Mouse (Mus musculus) hindbrain, embryonic 14.5 days (tissue): ENCODE measurements at regions not wholly inside any gene's neighbourhood (a gene's known extent, or its start where the extent isn't known, plus 50 kb on each side); places are given as distances from the start of the nearest gene placed in this dataset.

ENCODE experiments used
- ATAC-seq: fragments of 200-750 bp; cut with Nextera tagmentation; 2 replicates; pipeline ENCODE4 v1.8.0; 2017; ENCODE audit warnings: moderate number of reproducible peaks, mild to moderate bottlenecking, moderate TSS enrichment, moderate library complexity; ENCODE audit not compliant: low FRiP score
- DNase-seq: peaks from one replicate; pipeline ENCODE4 v3.0.0-alpha.2; 2015; ENCODE audit warnings: low spot score
- H3K27ac ChIP-seq: fragments of 300-500 bp; sonication (generic); 2 replicates; pipeline ENCODE4 v1.5.1; 2014; ENCODE audit warnings: mild to moderate bottlenecking, moderate library complexity
- H3K27me3 ChIP-seq: fragments of 300-500 bp; sonication (generic); 2 replicates; pipeline ENCODE4 v1.6.1; 2014; ENCODE audit warnings: mild to moderate bottlenecking, low read length, mixed read lengths; ENCODE audit not compliant: control insufficient read depth, insufficient read depth
- H3K36me3 ChIP-seq: fragments of 300-500 bp; sonication (generic); replicated peaks from 2 replicates; pipeline ENCODE4 v1.6.1; 2014; ENCODE audit not compliant: control insufficient read depth, insufficient read depth
- H3K4me1 ChIP-seq: fragments of 300-500 bp; sonication (generic); replicated peaks from 2 replicates; pipeline ENCODE4 v1.6.1; 2014; ENCODE audit warnings: antibody characterized with exemption, low read length, mixed read lengths; ENCODE audit not compliant: control insufficient read depth, insufficient read depth
- H3K4me2 ChIP-seq: fragments of 300-500 bp; sonication (generic); replicated peaks from 2 replicates; pipeline ENCODE4 v1.6.1; 2014; ENCODE audit warnings: mild to moderate bottlenecking, moderate library complexity
- H3K4me3 ChIP-seq: fragments of 300-500 bp; sonication (generic); replicated peaks from 2 replicates; pipeline ENCODE4 v1.5.1; 2014; ENCODE audit warnings: mild to moderate bottlenecking, low read length
- H3K9ac ChIP-seq: fragments of 300-500 bp; sonication (generic); 2 replicates; pipeline ENCODE4 v1.6.1; 2014
- H3K9me3 ChIP-seq: fragments of 300-500 bp; sonication (generic); 2 replicates; pipeline ENCODE4 v1.6.1; 2016; ENCODE audit warnings: low read length; ENCODE audit not compliant: control insufficient read depth
- WGBS: fragments of 180-500 bp; shearing (Covaris S2); extraction: QIAGEN DNeasy Blood & Tissue Kit; methylation state at CpG from one replicate; pipeline ENCODE4 v1.1.7; 2014; 5-methylcytosine and 5-hydroxymethylcytosine counted together

DNA sequence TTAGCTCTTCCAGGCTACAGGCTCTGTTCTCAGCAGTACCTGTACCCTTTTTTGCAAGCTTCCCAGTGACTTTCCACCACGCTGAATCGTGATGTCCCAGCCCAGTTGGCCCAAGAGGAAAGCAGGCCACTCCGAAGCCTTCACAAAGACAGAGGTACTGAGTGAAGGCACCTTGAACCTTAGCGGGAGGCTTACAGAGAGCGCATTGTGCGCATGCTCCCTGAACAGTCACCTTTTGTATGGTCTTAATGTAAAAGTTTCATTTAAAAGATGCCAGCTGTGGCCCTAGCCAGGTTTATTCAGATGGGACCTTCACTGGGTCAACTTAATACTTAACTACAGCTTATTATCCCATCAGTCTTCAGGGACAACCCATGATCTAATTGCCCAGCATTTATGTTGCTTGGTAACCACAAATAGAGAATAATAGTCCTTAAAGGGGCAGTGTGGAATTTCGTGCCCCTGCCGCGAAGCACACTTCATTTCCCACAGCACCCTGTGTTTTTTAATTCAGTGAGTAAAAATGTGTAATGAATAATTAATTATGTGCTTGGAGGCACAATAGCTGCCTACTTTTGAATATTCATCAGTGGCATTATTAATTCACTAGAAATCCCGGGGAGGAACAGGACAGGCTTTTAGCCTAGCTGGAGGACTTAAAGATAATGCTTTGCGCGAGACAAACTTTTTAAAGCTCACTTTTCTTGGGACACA, 111.3 kb upstream of the Vrk1 start:
- Histone ChIP-seq H3K4me2 (no peak overlapping the region), H3K9me3 (peaks cover 40% of the 10 kb centered on the region), H3K4me1 (no peaks in the 10 kb centered on the region; the same call in 1 of the 2 replicates), H3K9ac (no peak overlapping the region), H3K27me3 (no peaks in the 10 kb centered on the region), H3K27ac (peak overlapping the region; percentile 70), H3K36me3 (no peaks in the 10 kb centered on the region), H3K4me3 (no peak overlapping the region)
- DNase-seq: peak; percentile 68
- peak; percentile 84; the same call in 1 of the 2 replicates for ATAC-seq
- WGBS: 33% methylated on average over 12 of the region's 12 CpGs

- Histone ChIP-seq H3K27ac (peak overlapping the region; percentile 34), H3K4me3 (no peak overlapping the region), H3K27me3 (no peaks in the 10 kb centered on the region), H3K4me2 (peak overlapping the region; percentile 0; the same call in 1 of the 2 replicates), H3K36me3 (no peaks in the 10 kb centered on the region), H3K4me1 (peaks cover 6% of the 10 kb centered on the region; the same call in 1 of the 2 replicates), H3K9me3 (peaks cover 40% of the 10 kb centered on the region), H3K9ac (no peak overlapping the region)
- ATAC-seq (peak; percentile 58), DNase-seq (no peak)
- WGBS: 43% methylated on average over 9 of the region's 9 CpGs
These were observed 110.6 kb upstream of the Vrk1 start for GRCm38 (mm10) chr12:105899294-105899909.

DNA sequence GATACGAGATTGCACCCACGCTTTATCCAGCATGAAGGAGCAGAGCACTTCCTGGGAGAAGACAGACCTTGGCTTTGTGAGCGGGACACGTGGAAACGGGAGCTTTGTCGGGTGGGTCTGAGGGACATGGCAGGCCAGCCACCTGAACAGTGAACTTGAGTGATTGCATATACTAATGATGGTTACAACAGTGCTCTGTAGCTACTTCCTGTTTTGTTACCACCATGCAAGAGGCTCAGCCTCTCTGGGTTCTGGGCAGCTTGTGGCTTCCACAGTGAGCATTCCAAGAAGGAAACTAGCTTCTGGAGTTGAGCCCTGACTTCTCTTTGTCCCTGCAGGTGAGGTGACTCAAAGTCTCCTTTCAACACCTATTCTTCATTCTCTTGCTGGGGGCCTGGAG, 109.5 kb upstream of the Vrk1 start:
- Histone ChIP-seq H3K27ac (no peak overlapping the region), H3K9me3 (peaks cover 30% of the 10 kb centered on the region), H3K36me3 (no peaks in the 10 kb centered on the region), H3K27me3 (no peaks in the 10 kb centered on the region), H3K4me3 (no peak overlapping the region), H3K4me1 (peaks cover 14% of the 10 kb centered on the region; the same call in 1 of the 2 replicates), H3K9ac (no peak overlapping the region), H3K4me2 (no peak overlapping the region)
- DNase-seq (no peak), ATAC-seq (no peak)
- whole genome bisulfite sequencing: 96% methylated on average over 6 of the region's 6 CpGs

DNA sequence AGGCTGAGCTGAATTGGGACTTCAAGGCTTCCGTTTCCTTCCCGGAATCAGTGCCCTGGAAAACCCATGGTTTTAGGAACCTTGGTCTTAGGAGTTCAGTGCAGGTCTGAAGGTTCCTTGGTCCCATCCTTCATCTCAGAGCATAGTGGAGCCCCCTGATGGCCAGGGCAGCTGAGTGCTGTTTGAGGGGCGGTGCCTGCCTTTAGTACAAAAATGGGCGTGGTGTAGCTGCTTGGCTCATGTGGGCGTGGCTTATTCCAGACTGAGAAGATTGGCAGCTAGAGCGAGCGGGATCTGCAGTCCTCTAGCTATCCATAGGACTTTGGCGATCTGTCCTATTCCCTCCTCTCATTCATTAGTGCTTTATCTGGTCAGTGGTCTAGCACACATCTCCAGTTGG, 107.0 kb upstream of the Vrk1 start:
- peaks cover 14% of the 10 kb centered on the region; the same call in 1 of the 2 replicates for H3K4me1 ChIP-seq
- no peak for DNase-seq

DNA sequence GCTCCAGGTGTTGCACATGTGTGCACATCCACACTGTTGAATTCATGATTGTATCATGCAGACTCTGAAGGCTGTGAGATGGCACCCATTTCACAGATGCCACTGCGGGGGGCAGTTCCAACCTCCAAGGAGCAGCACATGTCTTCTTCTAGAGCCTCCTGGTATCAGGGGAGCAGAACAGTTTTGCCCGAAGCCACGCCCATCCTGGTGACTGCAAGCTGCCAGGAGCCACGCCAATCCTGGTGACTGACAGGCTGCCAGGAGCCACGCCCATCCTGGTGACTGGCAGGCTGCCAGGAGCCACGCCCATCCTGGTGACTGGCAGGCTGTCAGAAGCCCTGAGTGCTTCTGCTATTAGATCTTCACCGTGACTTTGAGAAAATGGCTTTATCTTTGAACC, 103.4 kb upstream of the Vrk1 start:
- peak; percentile 39 for DNase-seq
- no peaks in the 10 kb centered on the region for H3K27me3 ChIP-seq
- no peak for ATAC-seq
- no peak overlapping the region for H3K9ac ChIP-seq
- no peak overlapping the region for H3K27ac ChIP-seq
- H3K36me3 ChIP-seq: no peaks in the 10 kb centered on the region
- whole genome bisulfite sequencing: 32% methylated on average over 7 of the region's 7 CpGs
- no peak overlapping the region for H3K4me2 ChIP-seq
- H3K9me3 ChIP-seq: no peaks in the 10 kb centered on the region
- H3K4me3 ChIP-seq: no peak overlapping the region
- peaks cover 14% of the 10 kb centered on the region; the same call in 1 of the 2 replicates for H3K4me1 ChIP-seq

More for the DNA sequence above, 107.0 kb upstream of the Vrk1 start:
- no peaks in the 10 kb centered on the region for H3K36me3 ChIP-seq
- no peaks in the 10 kb centered on the region for H3K27me3 ChIP-seq
- no peak overlapping the region for H3K9ac ChIP-seq
- no peak overlapping the region for H3K4me2 ChIP-seq
- H3K9me3 ChIP-seq: peaks cover 4% of the 10 kb centered on the region; the same call in 1 of the 2 replicates
- 53% methylated on average over 8 of the region's 8 CpGs for WGBS
- ATAC-seq: no peak
- no peak overlapping the region for H3K4me3 ChIP-seq
- H3K27ac ChIP-seq: no peak overlapping the region

DNA sequence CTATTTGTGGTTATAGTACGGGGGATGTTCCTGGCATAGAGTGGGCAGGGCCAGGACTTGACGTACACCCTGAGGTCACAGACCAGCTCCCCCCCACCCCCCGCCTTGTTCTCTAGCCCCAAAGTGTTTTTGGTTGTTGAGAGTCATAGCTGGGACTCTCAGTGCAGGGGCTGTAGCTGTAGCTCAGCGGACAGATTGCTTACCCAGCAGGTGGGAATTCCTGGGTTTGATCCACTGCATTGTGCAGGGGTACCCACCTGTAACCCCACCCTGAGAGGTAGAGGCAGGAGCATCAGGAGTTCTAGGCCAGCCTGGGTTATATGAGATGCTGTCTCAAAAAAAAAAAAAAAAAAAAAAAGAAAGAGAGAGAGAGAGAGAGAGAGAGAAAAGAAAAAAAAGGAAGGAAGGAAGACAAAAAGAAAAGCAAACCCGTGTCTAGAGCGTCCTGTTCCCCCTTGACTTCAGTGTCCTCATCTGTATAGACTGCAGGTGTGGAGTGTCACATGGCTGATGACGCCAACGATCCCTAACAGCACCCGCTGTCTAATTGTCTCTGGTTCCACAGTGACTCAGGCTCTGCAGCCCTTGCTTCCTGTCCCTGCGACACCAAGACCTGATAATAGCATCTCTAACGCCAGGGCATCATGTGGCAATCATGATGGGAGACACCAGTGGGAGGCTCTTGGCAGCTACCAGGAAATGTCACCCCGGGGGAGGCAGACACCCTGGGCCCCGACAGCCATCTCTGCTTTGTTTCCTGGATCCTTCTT, 102.0 kb upstream of the Vrk1 start:
- 68% methylated on average over 13 of the region's 13 CpGs for WGBS
- no peak overlapping the region for H3K27ac ChIP-seq
- ATAC-seq (no peak), DNase-seq (no peak)
- peaks cover 14% of the 10 kb centered on the region; the same call in 1 of the 2 replicates for H3K4me1 ChIP-seq
- no peaks in the 10 kb centered on the region for H3K27me3 ChIP-seq
- no peaks in the 10 kb centered on the region for H3K36me3 ChIP-seq
- H3K4me2 ChIP-seq: no peak overlapping the region
- H3K9ac ChIP-seq: no peak overlapping the region
- H3K4me3 ChIP-seq: no peak overlapping the region
- H3K9me3 ChIP-seq: no peaks in the 10 kb centered on the region

- H3K27ac ChIP-seq: no peak overlapping the region
- no peaks in the 10 kb centered on the region for H3K27me3 ChIP-seq
- DNase-seq (no peak), ATAC-seq (no peak)
- WGBS: 87% methylated on average over 9 of the region's 9 CpGs
- H3K9ac ChIP-seq: no peak overlapping the region
- no peaks in the 10 kb centered on the region for H3K4me1 ChIP-seq
- H3K9me3 ChIP-seq: no peaks in the 10 kb centered on the region
- H3K4me2 ChIP-seq: no peak overlapping the region
- no peak overlapping the region for H3K4me3 ChIP-seq
- no peaks in the 10 kb centered on the region for H3K36me3 ChIP-seq
These were observed 98.5 kb upstream of the Vrk1 start for GRCm38 (mm10) chr12:105911556-105911955.

DNA sequence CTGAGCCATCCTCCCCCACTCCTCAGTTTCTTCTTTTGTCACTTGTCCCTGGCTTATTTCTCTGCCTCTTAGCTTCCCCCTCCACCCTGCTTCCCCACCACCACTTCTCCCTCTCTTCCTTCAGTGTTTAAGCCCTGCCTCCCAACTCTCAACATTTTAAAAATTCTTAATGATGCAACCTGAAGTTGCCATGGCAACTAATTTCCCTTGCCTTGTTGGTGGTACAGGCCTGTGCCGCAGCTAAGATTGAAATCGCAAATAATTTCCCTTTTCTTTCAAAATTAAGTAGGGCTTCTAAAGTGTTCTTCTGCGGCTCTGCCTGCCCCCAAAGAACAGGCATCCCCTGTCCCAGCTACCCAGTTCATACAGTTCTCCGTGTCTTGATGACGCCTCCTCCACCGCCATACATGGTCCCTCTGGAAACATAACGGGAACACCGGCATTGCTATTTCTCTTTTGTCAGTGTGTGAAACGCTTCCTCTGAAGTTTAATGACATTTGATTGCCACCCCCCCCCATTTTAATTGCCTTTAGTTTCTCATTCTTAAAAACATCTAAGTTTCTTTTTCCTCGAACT, 92.6 kb upstream of the Vrk1 start:
- Histone ChIP-seq H3K9me3 (no peaks in the 10 kb centered on the region), H3K4me2 (no peak overlapping the region), H3K36me3 (no peaks in the 10 kb centered on the region), H3K4me3 (no peak overlapping the region), H3K27me3 (no peaks in the 10 kb centered on the region), H3K9ac (no peak overlapping the region), H3K27ac (peak overlapping the region; percentile 62; the same call in 1 of the 2 replicates), H3K4me1 (0 out of 2 replicates have a peak, but pooled peaks cover 3% of the 10 kb centered on the region)
- ATAC-seq (0 out of 2 replicates have a peak, but pooled peaks have one; percentile 46), DNase-seq (peak; percentile 69)
- WGBS: 57% methylated on average over 10 of the region's 10 CpGs

GRCm38 (mm10) chr12:105918775-105919174, 91.3 kb upstream of the Vrk1 start:
- 91% methylated on average over 12 of the region's 12 CpGs for WGBS
- Histone ChIP-seq H3K9me3 (no peaks in the 10 kb centered on the region), H3K9ac (no peak overlapping the region), H3K4me2 (no peak overlapping the region), H3K4me3 (no peak overlapping the region), H3K27me3 (no peaks in the 10 kb centered on the region), H3K36me3 (no peaks in the 10 kb centered on the region), H3K4me1 (0 out of 2 replicates have a peak, but pooled peaks cover 3% of the 10 kb centered on the region), H3K27ac (no peak overlapping the region)
- ATAC-seq: no peak
- no peak for DNase-seq
